Mouse (Mus musculus): ENCODE measurements at regions not wholly inside any gene's neighbourhood (a gene's known extent, or its start where the extent isn't known, plus 50 kb on each side); places are given as distances from the start of the nearest gene placed in this dataset.

DNA sequence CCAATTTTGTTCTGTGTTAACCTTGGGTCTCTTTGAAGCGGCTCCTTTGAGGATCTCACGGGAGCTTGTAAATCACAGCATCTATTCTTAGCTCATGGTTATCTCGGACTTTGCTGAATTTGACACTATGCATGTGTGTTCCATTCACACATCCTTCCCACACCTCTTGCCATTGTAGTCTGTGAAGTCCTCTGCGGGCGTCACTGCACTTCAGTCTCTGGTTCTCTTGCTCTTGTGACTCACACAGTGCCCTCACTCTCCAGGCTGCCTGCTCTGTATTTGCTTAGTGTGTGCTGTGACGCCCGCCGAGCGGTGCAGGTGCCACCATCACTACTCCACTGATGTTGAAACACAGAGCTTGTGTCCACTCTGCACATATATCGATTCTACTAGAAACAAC lies 1271.2 kb downstream of the Synb start:
- H3K9me3 ChIP-seq = no peaks in the 10 kb centered on the region
- no peak overlapping the region for H3K27ac ChIP-seq
- WGBS = 84% methylated on average over 10 of the region's 10 CpGs
- no peak overlapping the region for H3K4me2 ChIP-seq
- ATAC-seq (replicated peaks) = no peak
- H3K4me3 ChIP-seq = no peak overlapping the region
- no peak overlapping the region for H3K9ac ChIP-seq
- peaks cover 12% of the 10 kb centered on the region for H3K4me1 ChIP-seq
- H3K36me3 ChIP-seq (replicated peaks) = no peaks in the 10 kb centered on the region
- no peaks in the 10 kb centered on the region for H3K27me3 ChIP-seq (replicated peaks)

DNA sequence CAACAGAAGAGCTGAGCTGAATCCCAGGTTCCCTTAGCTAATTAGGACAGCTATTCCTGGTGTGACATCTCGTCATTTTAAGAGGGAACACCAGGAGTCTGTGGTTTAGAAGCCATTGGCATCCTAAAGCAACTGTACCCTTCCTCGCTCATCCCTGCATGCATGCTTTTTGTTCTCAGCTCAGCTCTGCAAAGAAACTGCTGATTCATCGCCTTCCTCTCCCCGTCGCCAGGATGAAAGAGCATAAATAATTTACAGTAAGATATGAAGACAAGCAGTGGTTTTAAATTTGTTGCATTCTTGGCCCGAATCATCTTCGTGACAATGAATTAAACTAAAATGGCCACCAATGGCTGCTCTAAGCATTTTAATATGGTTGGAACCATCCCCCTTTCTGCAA lies 1272.9 kb downstream of the Synb start:
- Histone ChIP-seq H3K27ac (peak overlapping the region; percentile 71), H3K4me1 (peaks cover 12% of the 10 kb centered on the region), H3K36me3 (replicated peaks) (no peaks in the 10 kb centered on the region), H3K27me3 (replicated peaks) (no peaks in the 10 kb centered on the region), H3K9ac (no peak overlapping the region), H3K4me3 (no peak overlapping the region), H3K9me3 (no peaks in the 10 kb centered on the region), H3K4me2 (no peak overlapping the region)
- 53% methylated on average over 7 of the region's 7 CpGs for WGBS
- ATAC-seq (replicated peaks) = peak; percentile 80; the same call in 1 of the 2 replicates

DNA sequence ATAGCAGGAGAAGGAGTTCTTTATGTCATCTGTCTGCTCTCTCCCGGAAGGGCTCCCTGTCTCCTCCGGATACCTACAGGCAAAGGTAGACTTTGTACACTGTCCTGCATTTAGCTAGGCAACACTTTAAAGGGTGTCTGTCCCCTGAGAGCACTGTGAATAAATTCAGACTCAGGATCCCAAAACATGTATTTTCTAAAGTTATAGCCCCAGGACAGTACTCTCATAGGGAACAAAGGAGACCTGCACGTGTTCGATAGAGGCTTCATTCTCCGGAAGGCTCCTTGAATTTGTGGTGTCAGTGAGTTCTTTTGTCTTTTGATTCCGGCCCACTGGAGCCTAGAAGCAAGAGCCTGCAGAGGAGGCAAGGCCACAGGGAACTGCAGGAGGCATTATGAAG lies 1273.3 kb downstream of the Synb start:
- Histone ChIP-seq H3K27ac (peak overlapping the region; percentile 71), H3K4me2 (no peak overlapping the region), H3K4me1 (peaks cover 12% of the 10 kb centered on the region), H3K9ac (no peak overlapping the region), H3K4me3 (no peak overlapping the region), H3K27me3 (replicated peaks) (no peaks in the 10 kb centered on the region), H3K9me3 (no peaks in the 10 kb centered on the region), H3K36me3 (replicated peaks) (no peaks in the 10 kb centered on the region)
- peak; percentile 56 for ATAC-seq (replicated peaks)
- 36% methylated on average over 6 of the region's 6 CpGs for WGBS

DNA sequence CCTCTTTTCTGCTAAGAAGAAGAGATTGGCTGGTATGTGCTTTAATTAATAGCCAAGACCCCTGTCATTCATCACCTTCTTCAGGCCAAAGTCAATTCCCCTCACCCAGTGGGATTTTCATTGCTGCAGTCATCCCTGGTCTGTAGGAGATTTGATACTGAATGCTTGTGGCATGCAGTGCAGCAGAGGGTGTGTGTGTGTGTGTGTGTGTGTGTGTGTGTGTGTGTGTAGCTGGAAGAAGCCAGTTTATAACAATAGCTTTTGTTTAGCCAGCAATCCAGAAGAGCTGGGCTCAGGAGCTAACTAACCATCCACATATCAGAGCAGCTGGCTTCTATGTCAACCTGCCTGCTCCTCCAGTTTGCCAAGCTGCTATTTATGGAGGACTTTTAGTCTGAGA lies 1275.4 kb downstream of the Synb start:
- Histone ChIP-seq H3K4me2 (no peak overlapping the region), H3K4me1 (peaks cover 12% of the 10 kb centered on the region), H3K36me3 (replicated peaks) (no peaks in the 10 kb centered on the region), H3K27ac (no peak overlapping the region), H3K4me3 (no peak overlapping the region), H3K9me3 (no peaks in the 10 kb centered on the region), H3K27me3 (replicated peaks) (no peaks in the 10 kb centered on the region), H3K9ac (no peak overlapping the region)
- no peak for ATAC-seq (replicated peaks)

DNA sequence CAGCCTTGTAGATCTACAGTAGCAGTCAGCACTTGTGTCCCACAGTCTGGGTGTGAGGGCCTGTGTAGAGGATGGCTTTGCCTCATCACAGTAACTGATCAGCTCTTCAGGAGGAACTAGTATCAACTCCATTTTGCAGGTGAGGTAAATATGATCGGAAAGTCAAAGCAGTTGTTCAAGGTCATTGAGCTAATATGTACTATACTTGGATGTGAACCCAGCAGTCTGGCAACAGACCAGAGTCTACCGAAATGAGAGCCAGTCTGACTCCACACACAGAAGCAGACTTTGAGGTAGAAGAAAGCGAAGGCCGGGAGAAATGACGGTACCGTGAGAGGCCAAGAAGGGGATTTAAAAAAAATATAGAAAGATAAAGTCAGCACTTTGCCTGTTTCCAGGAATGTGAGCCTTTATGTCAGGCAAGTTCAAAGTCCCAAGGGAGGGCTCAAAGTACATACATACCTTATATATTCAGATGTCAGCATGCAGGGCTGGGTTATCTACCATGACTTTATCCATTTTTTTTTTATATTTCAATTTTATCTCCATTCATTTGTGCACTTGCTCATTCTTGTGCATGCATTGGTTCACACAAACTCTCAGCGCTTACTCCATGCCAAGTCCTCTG lies 1297.2 kb downstream of the Synb start:
- no peak overlapping the region for H3K4me3 ChIP-seq
- 89% methylated on average over 7 of the region's 7 CpGs for WGBS

DNA sequence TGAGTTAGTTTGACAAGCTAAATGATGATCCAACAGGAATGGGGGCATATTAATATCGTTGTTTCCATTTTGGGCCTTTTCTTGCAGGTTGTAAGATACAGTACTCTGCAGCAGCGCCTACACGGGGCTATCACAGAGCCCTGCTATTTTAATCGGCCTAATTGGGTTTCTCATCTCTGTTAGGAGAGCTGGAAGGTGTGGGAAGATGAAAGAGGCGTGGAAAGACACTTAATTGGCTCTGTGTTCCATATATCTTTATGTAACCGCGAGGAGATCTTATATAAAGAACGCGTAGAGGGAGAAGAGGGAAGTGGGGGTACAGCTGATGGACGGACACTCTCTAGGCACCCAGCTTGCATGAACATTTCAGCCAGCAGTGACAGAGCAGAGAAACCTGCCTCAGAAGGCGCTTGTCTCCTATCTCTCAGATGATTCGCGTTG lies 1300.5 kb downstream of the Synb start:
- no peak overlapping the region for H3K27ac ChIP-seq
- 60% methylated on average over 13 of the region's 13 CpGs for WGBS
- no peak overlapping the region for H3K9ac ChIP-seq
- no peak overlapping the region for H3K4me3 ChIP-seq
- no peaks in the 10 kb centered on the region; the same call in 1 of the 2 replicates for H3K4me1 ChIP-seq
- H3K9me3 ChIP-seq = no peaks in the 10 kb centered on the region
- no peak for ATAC-seq (replicated peaks)
- H3K4me2 ChIP-seq = peak overlapping the region; percentile 39
- no peaks in the 10 kb centered on the region for H3K36me3 ChIP-seq (replicated peaks)
- no peaks in the 10 kb centered on the region for H3K27me3 ChIP-seq (replicated peaks)

More for the DNA sequence above, 1297.2 kb downstream of the Synb start:
- H3K9me3 ChIP-seq = no peaks in the 10 kb centered on the region
- H3K9ac ChIP-seq = no peak overlapping the region
- H3K4me2 ChIP-seq = no peak overlapping the region
- no peak for ATAC-seq (replicated peaks)
- no peaks in the 10 kb centered on the region for H3K27me3 ChIP-seq (replicated peaks)
- no peaks in the 10 kb centered on the region for H3K36me3 ChIP-seq (replicated peaks)
- H3K4me1 ChIP-seq = no peaks in the 10 kb centered on the region; the same call in 1 of the 2 replicates
- no peak overlapping the region for H3K27ac ChIP-seq

DNA sequence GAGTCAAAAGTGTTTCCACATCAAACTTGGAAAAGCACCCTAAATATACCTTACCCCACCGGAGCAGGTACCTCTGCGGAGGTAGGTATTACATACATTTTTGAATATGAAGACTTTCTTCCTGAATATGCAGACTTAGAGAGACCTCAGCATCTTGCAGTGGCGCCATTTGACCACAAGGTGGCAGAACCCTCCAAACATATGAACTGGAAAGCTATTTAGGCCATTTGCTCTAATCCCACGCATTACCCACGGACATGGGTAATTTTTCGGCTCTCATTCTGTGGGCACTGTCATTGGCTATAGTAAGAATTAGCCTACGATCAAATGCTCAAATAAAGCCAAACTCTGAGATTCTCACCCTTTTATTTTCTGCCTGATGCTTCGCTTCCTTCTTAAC lies 1301.0 kb downstream of the Synb start:
- Histone ChIP-seq H3K36me3 (replicated peaks) (no peaks in the 10 kb centered on the region), H3K27ac (no peak overlapping the region), H3K9me3 (no peaks in the 10 kb centered on the region), H3K9ac (no peak overlapping the region), H3K27me3 (replicated peaks) (no peaks in the 10 kb centered on the region), H3K4me3 (no peak overlapping the region), H3K4me1 (no peaks in the 10 kb centered on the region; the same call in 1 of the 2 replicates), H3K4me2 (peak overlapping the region; percentile 39)
- no peak; the same call in 1 of the 2 replicates for ATAC-seq (replicated peaks)
- whole genome bisulfite sequencing = 17% methylated on average over 8 of the region's 8 CpGs

DNA sequence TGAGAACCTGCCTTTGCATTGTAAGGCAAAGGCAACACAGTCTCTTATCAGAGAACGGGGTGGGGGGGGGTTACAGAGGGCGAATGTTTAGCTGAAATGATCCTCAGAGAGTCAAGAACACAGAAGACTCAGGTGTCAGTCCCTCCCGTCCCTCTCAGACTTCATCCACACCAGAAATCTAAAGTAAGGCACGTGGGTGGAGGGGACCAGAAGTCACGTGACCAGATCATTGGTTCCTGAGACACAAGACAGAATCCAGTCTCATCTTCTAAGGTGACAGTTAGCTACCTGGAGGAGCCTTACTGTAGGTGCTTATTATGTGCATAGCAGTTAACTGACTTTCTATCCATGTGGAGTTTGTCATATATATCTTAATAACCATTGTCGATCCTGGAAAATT lies 1302.0 kb downstream of the Synb start:
- Histone ChIP-seq H3K4me3 (no peak overlapping the region), H3K27ac (no peak overlapping the region), H3K4me1 (no peaks in the 10 kb centered on the region; the same call in 1 of the 2 replicates), H3K9ac (no peak overlapping the region), H3K36me3 (replicated peaks) (no peaks in the 10 kb centered on the region), H3K9me3 (no peaks in the 10 kb centered on the region), H3K27me3 (replicated peaks) (no peaks in the 10 kb centered on the region), H3K4me2 (no peak overlapping the region)
- no peak for ATAC-seq (replicated peaks)
- WGBS = 75% methylated on average over 6 of the region's 6 CpGs

DNA sequence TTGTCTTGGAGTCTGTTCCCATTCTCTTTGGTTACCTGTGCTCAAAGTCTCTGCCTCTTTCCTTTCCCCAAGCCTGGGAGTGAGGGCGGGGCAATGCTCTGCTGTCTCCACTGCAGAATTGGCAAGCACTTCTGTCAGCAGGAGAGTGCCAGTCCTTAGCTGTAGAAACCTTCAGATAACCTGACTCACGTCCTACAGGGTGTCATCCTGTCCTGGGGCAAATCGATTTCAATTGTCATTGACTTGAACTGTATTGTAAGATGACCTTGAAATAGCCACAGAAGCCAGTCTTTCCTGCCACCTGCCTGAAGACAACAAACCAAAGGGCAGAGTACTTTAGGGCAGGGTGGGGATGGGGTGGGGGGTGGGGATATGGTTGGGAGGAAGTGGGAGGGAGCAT lies 1303.8 kb downstream of the Synb start:
- Histone ChIP-seq H3K36me3 (replicated peaks) (no peaks in the 10 kb centered on the region), H3K27me3 (replicated peaks) (no peaks in the 10 kb centered on the region), H3K4me3 (no peak overlapping the region), H3K9ac (no peak overlapping the region), H3K4me1 (no peaks in the 10 kb centered on the region; the same call in 1 of the 2 replicates), H3K9me3 (no peaks in the 10 kb centered on the region), H3K4me2 (no peak overlapping the region), H3K27ac (no peak overlapping the region)
- 80% methylated on average over 3 of the region's 3 CpGs for WGBS
- ATAC-seq (replicated peaks) = no peak
